Mouse (Mus musculus) ovary, postnatal 36 days (tissue): ENCODE results near the gene Slc17a8.
"Not testable (repeated sequence)": the region's sequence is repeated elsewhere in the genome, so short reads cannot be mapped to it uniquely, and the experiment has no call there.

Experiments
- DNase-seq: peaks from one replicate; pipeline ENCODE4 v3.0.0; 2022; ENCODE audit warnings: low spot score, mixed read lengths

Slc17a8 gene

GRCm38 (mm10) chr10:89621129-89621528 is at the start of gene Slc17a8:
Gene Slc17a8 (minus strand): TSS chr10:89621253.
- DNase-seq: no peak

- DNase-seq: not testable (repeated sequence)
These were observed 49.3 kb upstream of the Slc17a8 start for GRCm38 (mm10) chr10:89670371-89670770.

GRCm38 (mm10) chr10:89667571-89667970 is 46.5 kb upstream of the Slc17a8 start:
- DNase-seq: no peak

DNA sequence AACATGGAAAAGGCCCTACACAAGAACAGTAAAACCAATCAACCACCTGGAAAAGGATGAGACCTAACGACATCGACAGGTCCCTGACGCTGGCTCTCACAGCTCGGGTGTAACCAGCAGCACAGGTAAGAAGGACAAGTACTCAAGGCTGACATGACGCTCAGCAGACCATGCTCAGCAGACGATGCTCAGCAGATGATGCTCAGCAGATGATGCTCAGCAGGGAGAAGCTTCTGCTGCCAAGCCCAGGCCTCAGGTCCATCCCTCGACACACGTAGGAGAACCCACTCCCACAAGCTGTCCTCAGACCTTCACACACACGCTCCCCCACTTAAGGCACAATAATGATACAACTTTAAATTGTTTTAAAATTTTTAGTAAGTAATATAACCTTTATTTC is 44.6 kb upstream of the Slc17a8 start:
- no peak for DNase-seq

GRCm38 (mm10) chr10:89664977-89665645 is 44.1 kb upstream of the Slc17a8 start:
- DNase-seq: no peak

DNA sequence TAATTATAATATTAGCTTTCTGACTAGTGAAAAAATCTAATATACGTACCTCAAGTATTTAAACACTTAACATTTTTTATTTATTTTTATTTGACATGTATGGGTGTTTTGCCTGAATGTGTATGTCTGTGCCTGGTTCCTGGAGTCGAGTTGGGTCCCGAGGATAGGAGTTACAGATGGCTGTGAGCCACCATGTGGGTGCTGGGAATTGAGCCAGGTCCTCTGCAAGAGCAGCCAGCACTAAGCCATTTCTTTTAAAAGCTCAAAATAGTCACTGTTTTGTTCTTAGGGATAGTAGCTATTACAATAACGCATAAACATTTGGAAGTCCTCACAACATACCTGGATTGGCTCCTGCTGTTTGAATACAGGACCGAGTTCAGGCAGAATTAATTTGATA is 35.3 kb upstream of the Slc17a8 start:
- DNase-seq: peak; percentile 13

- no peak for DNase-seq
These were observed 31.9 kb upstream of the Slc17a8 start for GRCm38 (mm10) chr10:89652912-89653311.

DNA sequence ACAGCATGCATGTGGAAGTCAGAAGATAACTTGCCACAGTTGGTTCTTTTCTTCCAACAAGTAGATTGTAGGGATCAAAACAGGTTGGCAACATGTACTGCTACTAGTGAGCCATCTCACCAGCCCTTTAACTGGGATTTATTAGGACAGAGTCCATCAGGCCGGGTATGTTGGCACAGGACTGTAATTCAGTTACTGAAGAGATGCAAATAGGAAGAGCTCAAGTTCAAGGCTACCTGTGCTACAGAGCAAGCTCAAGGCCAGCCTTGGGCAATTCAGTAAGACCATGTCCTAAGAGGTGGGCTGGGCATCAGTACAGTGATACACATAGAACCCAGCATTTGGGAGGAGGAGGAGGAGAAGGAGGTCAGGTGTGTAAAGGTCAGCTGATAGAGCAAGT is 30.6 kb upstream of the Slc17a8 start:
- no peak for DNase-seq

- DNase-seq: no peak
These were observed 25.9 kb upstream of the Slc17a8 start for GRCm38 (mm10) chr10:89646918-89647317.

DNA sequence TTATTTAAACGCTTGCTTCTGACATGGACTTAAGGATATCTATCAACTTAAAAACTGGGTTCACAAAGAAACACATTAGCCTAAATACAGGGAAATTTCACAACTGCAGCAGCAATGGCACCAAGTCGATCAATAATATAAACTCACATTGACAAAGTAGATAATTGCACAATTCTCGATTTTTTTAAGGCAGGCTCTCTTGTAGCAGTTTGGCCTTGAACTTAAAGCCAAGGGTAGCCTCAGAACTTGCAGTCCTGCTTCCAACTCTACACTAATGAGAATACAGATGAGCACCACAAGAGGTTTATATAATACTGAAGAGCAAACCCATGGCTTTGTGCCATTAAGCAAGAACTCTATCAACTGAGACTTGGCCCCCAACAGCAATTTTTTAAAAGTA is 15.9 kb upstream of the Slc17a8 start:
- no peak for DNase-seq

- peak; percentile 12 for DNase-seq
These were observed 14.0 kb upstream of the Slc17a8 start for GRCm38 (mm10) chr10:89635018-89635417.

GRCm38 (mm10) chr10:89633736-89634426 is 12.8 kb upstream of the Slc17a8 start:
- no peak for DNase-seq

DNA sequence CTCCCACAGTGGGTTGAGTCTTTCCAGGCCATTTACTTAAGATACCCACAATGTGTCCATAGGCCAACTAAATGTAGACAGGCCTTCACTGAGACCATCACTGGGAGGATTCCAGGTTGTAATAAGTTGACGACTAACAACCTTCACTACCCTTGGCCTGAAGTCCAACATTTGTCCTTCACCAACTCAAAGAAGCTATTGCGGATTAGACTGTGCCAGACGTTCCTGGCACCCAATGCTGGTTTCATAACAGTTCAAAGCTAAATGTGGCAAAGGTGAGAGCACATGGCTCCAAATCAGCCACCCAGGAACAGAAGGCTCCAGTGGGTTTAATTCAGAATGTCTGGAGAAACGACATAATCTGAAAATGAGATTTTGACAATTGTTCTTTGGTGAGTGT is 12.1 kb upstream of the Slc17a8 start:
- DNase-seq: no peak

GRCm38 (mm10) chr10:89631831-89632230 is 10.8 kb upstream of the Slc17a8 start:
- no peak for DNase-seq

- DNase-seq: no peak
These were observed 9.5 kb upstream of the Slc17a8 start for GRCm38 (mm10) chr10:89630564-89630963.

DNA sequence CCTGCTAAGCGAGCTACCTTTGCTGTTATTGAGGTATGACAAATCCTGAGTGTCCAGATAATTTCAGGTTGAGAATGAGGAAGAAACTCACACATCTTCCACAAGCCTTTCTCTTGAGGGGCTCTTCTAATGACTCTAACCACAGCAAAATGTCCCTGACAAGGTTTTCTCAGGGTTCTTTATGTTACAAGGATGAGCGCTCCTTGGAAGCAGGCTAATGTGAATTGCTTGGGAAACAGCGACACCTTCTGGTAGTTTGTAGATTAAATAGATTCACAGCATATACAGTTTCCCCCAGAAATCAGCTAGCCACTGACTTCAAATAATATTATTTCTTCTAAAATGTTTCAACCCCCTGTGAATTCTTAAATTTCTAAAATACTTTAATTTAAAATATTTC is 9.0 kb upstream of the Slc17a8 start:
- no peak for DNase-seq

- DNase-seq: no peak
These were observed 5.7 kb upstream of the Slc17a8 start for GRCm38 (mm10) chr10:89626714-89627113.

DNA sequence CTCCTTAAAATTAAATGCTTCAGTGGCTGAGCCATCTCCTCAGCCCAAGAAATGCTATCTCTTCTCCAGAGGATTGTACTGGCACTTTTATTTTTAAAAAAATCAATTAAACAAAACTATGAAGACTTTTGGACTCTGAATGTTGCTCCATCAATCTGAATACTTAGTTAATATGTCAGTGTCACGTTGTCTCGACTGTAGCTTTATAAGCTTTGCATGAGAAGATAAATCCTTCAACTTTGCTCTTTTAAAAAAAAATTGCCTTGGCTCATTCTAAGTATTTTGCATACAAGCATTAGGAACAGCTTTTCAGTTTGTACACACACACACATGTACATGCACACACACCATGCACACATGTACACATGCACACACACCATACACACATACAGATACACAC is 3.1 kb upstream of the Slc17a8 start:
- DNase-seq: no peak

GRCm38 (mm10) chr10:89599311-89599710 is 21.7 kb downstream of the Slc17a8 start:
- no peak for DNase-seq

GRCm38 (mm10) chr10:89597275-89597674 is 23.8 kb downstream of the Slc17a8 start:
- DNase-seq: no peak

DNA sequence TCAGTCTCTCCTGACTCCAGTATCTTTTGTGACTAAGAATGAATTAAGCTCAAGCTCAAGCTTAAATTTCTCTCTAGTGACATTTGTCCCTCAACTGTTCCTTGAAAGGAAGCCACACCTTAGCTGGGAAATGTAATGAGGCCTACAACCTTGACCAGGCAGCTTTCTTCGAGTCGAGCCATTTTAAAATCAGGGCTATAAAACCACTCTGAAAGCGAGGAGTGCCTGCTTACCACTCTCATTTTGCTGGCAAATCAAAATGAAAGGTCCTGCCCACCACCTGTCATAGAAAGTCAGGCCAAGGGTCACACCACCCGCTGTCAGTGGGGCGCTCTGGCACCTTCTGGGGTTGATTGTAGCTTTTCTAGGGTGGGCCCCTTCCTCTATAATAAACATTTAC is 25.1 kb downstream of the Slc17a8 start:
- no peak for DNase-seq

DNA sequence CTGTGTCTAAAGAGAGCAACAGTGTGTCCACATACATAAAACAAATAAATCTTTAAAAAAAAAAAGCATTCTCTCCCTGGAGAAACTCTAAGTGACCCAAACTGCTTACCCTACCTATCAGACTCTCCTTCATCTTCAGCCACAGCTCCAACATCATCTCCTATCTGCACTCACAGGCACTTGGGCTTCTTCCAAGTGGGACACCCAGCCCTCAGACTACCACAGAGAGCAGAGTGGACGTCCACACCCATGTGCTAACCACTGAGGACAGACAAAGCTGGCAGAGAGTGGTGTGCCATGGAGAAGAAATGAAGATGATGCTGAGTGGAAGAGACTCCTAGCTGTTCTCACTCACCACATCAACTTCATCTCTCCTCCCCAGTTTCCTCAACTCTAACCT is 25.5 kb downstream of the Slc17a8 start:
- DNase-seq: no peak

DNA sequence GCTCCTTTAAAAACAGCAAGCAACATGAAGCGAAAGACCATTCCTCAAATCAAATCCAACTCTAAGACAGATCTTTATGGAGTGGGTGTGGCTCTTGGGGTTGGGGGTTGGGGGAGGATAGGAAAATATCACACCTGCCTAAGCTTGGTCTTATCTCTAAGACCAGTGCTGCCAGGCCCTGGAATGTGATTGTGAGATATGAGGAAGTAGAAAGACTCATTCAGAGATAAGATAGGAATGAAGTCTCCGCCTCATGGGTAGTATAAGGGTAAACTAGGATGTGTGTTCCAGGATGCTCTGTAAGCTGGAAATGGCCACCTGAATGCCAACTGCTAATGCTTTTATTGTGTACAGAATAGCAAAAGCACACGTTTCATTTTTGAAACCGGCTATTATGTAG is 26.7 kb downstream of the Slc17a8 start:
- no peak for DNase-seq

- DNase-seq: no peak
These were observed 28.3 kb downstream of the Slc17a8 start for GRCm38 (mm10) chr10:89592797-89593196.
